In genomic region chr9:30480464-30480863, GRCm38 (mm10) we compare ENCODE assay signal across 8 mouse cellular contexts. TPM values are rescaled to one million over a fixed set of nuclear protein-coding genes. Genes with fewer than 3 reads are reported as not detected.
DNase-seq lines count a peak whose midpoint lies in the region; ATAC-seq and TF ChIP-seq lines count a peak whose summit lies in the region.

No protein-coding gene starts in this region.

- no peaks in the 10 kb centered on the region for H3K4me1 ChIP-seq in hindbrain, embryonic 13.5 days (replicated peaks)

- H3K9me3 ChIP-seq in hindbrain, embryonic 13.5 days = no peaks in the 10 kb centered on the region

- no peak overlapping the region for H3K9ac ChIP-seq in hindbrain, embryonic 13.5 days

- H3K4me2 ChIP-seq in hindbrain, embryonic 13.5 days = no peak overlapping the region

- peak; percentile 69 for DNase-seq in Patski (ENCODE audit: low read depth, low spot score)
- peak; percentile 98 to 99 for DNase-seq in cerebellum, postnatal 14 days
- peak; percentile 83 to 95 for DNase-seq in frontal cortex, postnatal 14 days (ENCODE audit: low spot score in 2 of 2)
- DNase-seq in layer of hippocampus, postnatal 14 days (ENCODE audit: low spot score in 2 of 2) = peak; percentile 95 to 98
- DNase-seq in lung, postnatal 14 days = peak; percentile 98
- peak; percentile 96 for DNase-seq in retina, postnatal 1 day
- peak; percentile 94 for DNase-seq in thymus, postnatal 4 days

- POLR2A ChIA-PET in Patski (lab: Charles Lee) = interaction anchor here (0.8 kb wide), 1 partner anchor 456 kb away, joined by 6 read pairs; no protein-coding TSS in a partner anchor

- no peaks in the 10 kb centered on the region for H3K36me3 ChIP-seq in hindbrain, embryonic 13.5 days

- peaks cover 3% of the 10 kb centered on the region for H3K27me3 ChIP-seq in Patski
- no peaks in the 10 kb centered on the region for H3K27me3 ChIP-seq in hindbrain, embryonic 13.5 days

- peak; percentile 74 for ATAC-seq in Patski
- ATAC-seq in hindbrain, embryonic 13.5 days (ENCODE audit: low FRiP score) = peak; percentile 91

- H3K4me3 ChIP-seq in hindbrain, embryonic 13.5 days = no peak overlapping the region

- CTCF ChIA-PET in Patski (lab: Charles Lee) = interaction anchor here (0.6 to 3.9 kb wide), 51 partner anchors 9 to 852 kb away, joined by 3 to 62 read pairs (median 6); partner anchors contain the start of genes Adamts15, Adamts8 and Snx19

- H3K27ac ChIP-seq in hindbrain, embryonic 13.5 days = no peak overlapping the region

- WGBS in hindbrain, embryonic 13.5 days = 1% methylated on average over 6 of the region's 6 CpGs

- TF ChIP-seq CTCF in Patski (IDR thresholded peaks at IDR 0.05) = peak; percentile 99

- in situ Hi-C loops in Patski (cut with MboI; ENCODE audit: low pct_unique_long_range_greater_than_20kb) = no loop called here

RNA-seq across cellular contexts. Expression of gene Snx19, which starts 53.6 kb away (rescaled TPM):
- 32.7 TPM for polyA plus RNA-seq in Patski (2021)
- 22.5 and 25.0 TPM in 2 replicates for polyA plus RNA-seq in hindbrain, embryonic 13.5 days (2015; fragmentation: Nextera tagmentation; extraction: Ambion mirVana)
- 10 to 100 TPM; 42.2 to 42.6 TPM for total RNA-seq in layer of hippocampus, postnatal 14 days (2021)
